In genomic region chr16:91727433-91727832, GRCm38 (mm10) we compare ENCODE assay signal across 1 mouse cellular context.
TF ChIP-seq lines count a peak whose summit lies in the region.

No protein-coding gene starts in this region.

TF ChIP-seq in CH12.LX, 34 proteins besides CTCF, POLR2A, EP300 and RAD21 (continued from another document):
- peak; percentile 97 for TF ChIP-seq MAX (IDR thresholded peaks at IDR 0.05; ENCODE audit: low read length)
- no peak for TF ChIP-seq ZKSCAN1 (IDR thresholded peaks at IDR 0.05; ENCODE audit: borderline replicate concordance, low read depth, low read length)
- TF ChIP-seq MAFK (IDR thresholded peaks at IDR 0.05; ENCODE audit: insufficient replicate concordance, low read length), result peak; percentile 65; the same call in 1 of the 2 replicates
- TF ChIP-seq KAT2A (IDR thresholded peaks at IDR 0.05; ENCODE audit: insufficient replicate concordance, low read length), result peak; percentile 75; the same call in 1 of the 2 replicates
- peak; percentile 63; the same call in 1 of the 2 replicates for TF ChIP-seq ZMIZ1 (IDR thresholded peaks at IDR 0.05; ENCODE audit: low read depth, low read length)
- TF ChIP-seq ETS1 (conservative IDR thresholded peaks at IDR 0.05; ENCODE audit: low read depth, low read length), result peak; percentile 92
- TF ChIP-seq GABPA (IDR thresholded peaks at IDR 0.05; ENCODE audit: insufficient replicate concordance, low read depth, low read length), result no peak
- no peak for TF ChIP-seq ZNF384 (IDR thresholded peaks at IDR 0.05; ENCODE audit: low read depth, low read length)
- peak; percentile 61 for TF ChIP-seq NELFE (IDR thresholded peaks at IDR 0.05; ENCODE audit: low read depth, low read length)
- TF ChIP-seq IRF4 (IDR thresholded peaks at IDR 0.05; ENCODE audit: low read depth, low read length), result peak; percentile 74; the same call in 1 of the 2 replicates
- TF ChIP-seq CHD2 (IDR thresholded peaks at IDR 0.05; ENCODE audit: low read length), result peak; percentile 52
- TF ChIP-seq POLR2AphosphoS2 (IDR thresholded peaks at IDR 0.05; ENCODE audit: low read depth, low read length), result no peak
- peak; percentile 96 for TF ChIP-seq MXI1 (IDR thresholded peaks at IDR 0.05; ENCODE audit: low read depth, low read length)
